Mouse (Mus musculus) neural tube, embryonic 13.5 days (tissue): Measurements from ENCODE around the gene Wdfy3. TPM values are rescaled to one million over a fixed set of nuclear protein-coding genes. Genes with fewer than 3 reads are reported as not detected.

Experiments
- ATAC-seq: fragments of 200-750 bp; cut with Nextera tagmentation; 2 replicates; pipeline ENCODE4 v1.8.0; 2017; ENCODE audit warnings: low read depth, mild to moderate bottlenecking, moderate TSS enrichment, moderate library complexity
- H3K27ac ChIP-seq: fragments of 300-500 bp; sonication (generic); replicated peaks from 2 replicates; pipeline ENCODE4 v1.5.1; 2015; ENCODE audit warnings: moderate library complexity, mild to moderate bottlenecking, inconsistent platforms
- H3K27me3 ChIP-seq: fragments of 300-500 bp; sonication (generic); 2 replicates; pipeline ENCODE4 v1.6.1; 2015; ENCODE audit warnings: mild to moderate bottlenecking, inconsistent platforms
- H3K36me3 ChIP-seq: fragments of 300-500 bp; sonication (generic); 2 replicates; pipeline ENCODE4 v1.6.1; 2015; ENCODE audit warnings: mild to moderate bottlenecking, inconsistent platforms
- H3K4me1 ChIP-seq: fragments of 300-500 bp; sonication (generic); replicated peaks from 2 replicates; pipeline ENCODE4 v1.6.1; 2015; ENCODE audit warnings: inconsistent platforms
- H3K4me2 ChIP-seq: fragments of 300-500 bp; sonication (generic); 2 replicates; pipeline ENCODE4 v1.6.1; 2015; ENCODE audit warnings: inconsistent platforms, mild to moderate bottlenecking, moderate library complexity
- H3K4me3 ChIP-seq: fragments of 300-500 bp; sonication (generic); 2 replicates; pipeline ENCODE4 v1.5.1; 2015; ENCODE audit warnings: mild to moderate bottlenecking, inconsistent platforms
- H3K9ac ChIP-seq: fragments of 300-500 bp; sonication (generic); 2 replicates; pipeline ENCODE4 v1.6.1; 2015; ENCODE audit warnings: moderate library complexity, mild to moderate bottlenecking, inconsistent platforms
- H3K9me3 ChIP-seq: fragments of 300-500 bp; sonication (generic); 2 replicates; pipeline ENCODE4 v1.6.1; 2016; ENCODE audit warnings: inconsistent platforms
- WGBS: fragments of 180-500 bp; shearing (Covaris S2); methylation state at CpG from one replicate; pipeline ENCODE4 v1.1.7; 2015; 5-methylcytosine and 5-hydroxymethylcytosine counted together
- polyA plus RNA-seq: library from polyadenylated mRNA; unstranded; fragments of >200 nt; fragmentation: Nextera tagmentation; extraction: Ambion mirVana; gene quantifications from 2 replicates; pipeline ENCODE4 v1.2.1, GENCODE M21; 2015

Gene Wdfy3
- polyA plus RNA-seq, 1 experiment from 2014 or later, result 27.0 TPM

GRCm38 (mm10) chr5:101891694-101892416, 177.9 kb downstream of the Wdfy3 start:
- no peak overlapping the region for H3K4me2 ChIP-seq
- H3K4me1 ChIP-seq, result no peaks in the 10 kb centered on the region
- no peak overlapping the region for H3K27ac ChIP-seq
- WGBS, result 91% methylated on average over 6 of the region's 6 CpGs
- no peak overlapping the region for H3K9ac ChIP-seq
- peaks cover 97% of the 10 kb centered on the region for H3K36me3 ChIP-seq
- no peaks in the 10 kb centered on the region for H3K27me3 ChIP-seq
- no peak for ATAC-seq
- no peaks in the 10 kb centered on the region for H3K9me3 ChIP-seq
- no peak overlapping the region for H3K4me3 ChIP-seq

GRCm38 (mm10) chr5:101887989-101888388, 181.7 kb downstream of the Wdfy3 start:
- Histone ChIP-seq H3K4me3 (no peak overlapping the region), H3K9ac (no peak overlapping the region), H3K9me3 (no peaks in the 10 kb centered on the region), H3K4me2 (no peak overlapping the region), H3K27ac (no peak overlapping the region), H3K27me3 (no peaks in the 10 kb centered on the region), H3K36me3 (peaks cover 95% of the 10 kb centered on the region), H3K4me1 (no peaks in the 10 kb centered on the region)
- no peak for ATAC-seq
- 94% methylated on average over 19 of the region's 19 CpGs for WGBS

GRCm38 (mm10) chr5:101885039-101885438, 184.7 kb downstream of the Wdfy3 start:
- Histone ChIP-seq H3K4me3 (no peak overlapping the region), H3K27ac (no peak overlapping the region), H3K4me2 (no peak overlapping the region), H3K27me3 (no peaks in the 10 kb centered on the region), H3K4me1 (no peaks in the 10 kb centered on the region), H3K9ac (no peak overlapping the region), H3K9me3 (no peaks in the 10 kb centered on the region), H3K36me3 (peaks cover 97% of the 10 kb centered on the region)
- ATAC-seq, result no peak
- 91% methylated on average over 12 of the region's 12 CpGs for WGBS

- Histone ChIP-seq H3K36me3 (peaks cover 96% of the 10 kb centered on the region), H3K27ac (no peak overlapping the region), H3K9ac (no peak overlapping the region), H3K4me2 (no peak overlapping the region), H3K4me1 (no peaks in the 10 kb centered on the region), H3K9me3 (no peaks in the 10 kb centered on the region), H3K27me3 (no peaks in the 10 kb centered on the region), H3K4me3 (no peak overlapping the region)
- WGBS, result 95% methylated on average over 15 of the region's 15 CpGs
- ATAC-seq, result no peak
Measured at GRCm38 (mm10) chr5:101882191-101882590, 187.5 kb downstream of the Wdfy3 start.

GRCm38 (mm10) chr5:101879914-101880313, 189.8 kb downstream of the Wdfy3 start:
- peaks cover 95% of the 10 kb centered on the region for H3K36me3 ChIP-seq
- H3K9me3 ChIP-seq, result no peaks in the 10 kb centered on the region
- H3K4me2 ChIP-seq, result no peak overlapping the region
- no peak overlapping the region for H3K9ac ChIP-seq
- H3K4me1 ChIP-seq, result no peaks in the 10 kb centered on the region
- ATAC-seq, result no peak
- 91% methylated on average over 4 of the region's 4 CpGs for WGBS
- H3K27me3 ChIP-seq, result no peaks in the 10 kb centered on the region
- H3K4me3 ChIP-seq, result no peak overlapping the region
- no peak overlapping the region for H3K27ac ChIP-seq

GRCm38 (mm10) chr5:101878403-101878802, 191.3 kb downstream of the Wdfy3 start:
- Histone ChIP-seq H3K27ac (no peak overlapping the region), H3K4me1 (no peaks in the 10 kb centered on the region), H3K4me2 (no peak overlapping the region), H3K4me3 (no peak overlapping the region), H3K9me3 (no peaks in the 10 kb centered on the region), H3K36me3 (peaks cover 94% of the 10 kb centered on the region), H3K9ac (no peak overlapping the region), H3K27me3 (no peaks in the 10 kb centered on the region)
- 79% methylated on average over 9 of the region's 9 CpGs for WGBS
- no peak for ATAC-seq

- Histone ChIP-seq H3K9ac (no peak overlapping the region), H3K27ac (no peak overlapping the region), H3K4me2 (no peak overlapping the region), H3K4me3 (no peak overlapping the region), H3K4me1 (no peaks in the 10 kb centered on the region), H3K9me3 (no peaks in the 10 kb centered on the region), H3K27me3 (no peaks in the 10 kb centered on the region), H3K36me3 (peaks cover 94% of the 10 kb centered on the region)
- no peak for ATAC-seq
- 92% methylated on average over 4 of the region's 4 CpGs for WGBS
Measured at GRCm38 (mm10) chr5:101876185-101876584, 193.5 kb downstream of the Wdfy3 start.

- H3K27ac ChIP-seq, result no peak overlapping the region
Measured at GRCm38 (mm10) chr5:101866722-101867121, 203.0 kb downstream of the Wdfy3 start.

GRCm38 (mm10) chr5:101863946-101864345, 205.8 kb downstream of the Wdfy3 start:
- Histone ChIP-seq H3K9me3 (no peaks in the 10 kb centered on the region), H3K4me1 (no peaks in the 10 kb centered on the region), H3K27ac (no peak overlapping the region), H3K36me3 (peaks cover 95% of the 10 kb centered on the region), H3K4me3 (no peak overlapping the region), H3K4me2 (no peak overlapping the region), H3K9ac (no peak overlapping the region), H3K27me3 (no peaks in the 10 kb centered on the region)
- ATAC-seq, result no peak
- WGBS, result 87% methylated on average over 6 of the region's 6 CpGs

More at GRCm38 (mm10) chr5:101866722-101867121, 203.0 kb downstream of the Wdfy3 start:
- Histone ChIP-seq H3K9ac (no peak overlapping the region), H3K4me3 (no peak overlapping the region), H3K36me3 (peaks cover 96% of the 10 kb centered on the region), H3K9me3 (no peaks in the 10 kb centered on the region), H3K4me2 (no peak overlapping the region), H3K4me1 (no peaks in the 10 kb centered on the region), H3K27me3 (no peaks in the 10 kb centered on the region)
- WGBS, result 74% methylated on average over 2 of the region's 2 CpGs
- no peak for ATAC-seq

GRCm38 (mm10) chr5:101862651-101863050, 207.1 kb downstream of the Wdfy3 start:
- H3K27ac ChIP-seq, result no peak overlapping the region
- WGBS, result 88% methylated on average over 8 of the region's 8 CpGs
- no peaks in the 10 kb centered on the region for H3K9me3 ChIP-seq
- no peak overlapping the region for H3K4me3 ChIP-seq
- H3K27me3 ChIP-seq, result no peaks in the 10 kb centered on the region
- ATAC-seq, result no peak
- no peak overlapping the region for H3K9ac ChIP-seq
- no peaks in the 10 kb centered on the region for H3K4me1 ChIP-seq
- H3K4me2 ChIP-seq, result no peak overlapping the region
- H3K36me3 ChIP-seq, result peaks cover 94% of the 10 kb centered on the region

GRCm38 (mm10) chr5:101861786-101862571, 207.7 kb downstream of the Wdfy3 start:
- Histone ChIP-seq H3K4me3 (no peak overlapping the region), H3K4me1 (no peaks in the 10 kb centered on the region), H3K9ac (no peak overlapping the region), H3K4me2 (no peak overlapping the region), H3K9me3 (no peaks in the 10 kb centered on the region), H3K27ac (no peak overlapping the region), H3K27me3 (no peaks in the 10 kb centered on the region), H3K36me3 (peaks cover 95% of the 10 kb centered on the region)
- ATAC-seq, result no peak
- 91% methylated on average over 18 of the region's 18 CpGs for WGBS

- ATAC-seq, result no peak
- no peak overlapping the region for H3K27ac ChIP-seq
- H3K4me1 ChIP-seq, result no peaks in the 10 kb centered on the region
- H3K27me3 ChIP-seq, result no peaks in the 10 kb centered on the region
- H3K9me3 ChIP-seq, result no peaks in the 10 kb centered on the region
- peaks cover 95% of the 10 kb centered on the region for H3K36me3 ChIP-seq
- WGBS, result 89% methylated on average over 10 of the region's 10 CpGs
- H3K4me3 ChIP-seq, result no peak overlapping the region
- no peak overlapping the region for H3K9ac ChIP-seq
- no peak overlapping the region for H3K4me2 ChIP-seq
Measured at GRCm38 (mm10) chr5:101858891-101859436, 210.8 kb downstream of the Wdfy3 start.
